Mouse (Mus musculus): ENCODE data around the gene Kctd10.

Kctd10 gene

GRCm38 (mm10) chr5:114380209-114381012, at the start of gene Kctd10, which contains the start of gene Ube3b:
TSS of gene Kctd10 (minus strand) at chr5:114380508.
TSS of gene Ube3b (plus strand) at chr5:114380607.
- peak; percentile 95 for DNase-seq (ENCODE audit: low read depth, low spot score)

- DNase-seq (ENCODE audit: low read depth, low spot score): no peak
Observed at GRCm38 (mm10) chr5:114429781-114430180, 49.5 kb upstream of the Kctd10 start.

GRCm38 (mm10) chr5:114428621-114429020, 48.3 kb upstream of the Kctd10 start:
- no peak for DNase-seq (ENCODE audit: low read depth, low spot score)

GRCm38 (mm10) chr5:114426732-114427131, 46.4 kb upstream of the Kctd10 start:
- DNase-seq (ENCODE audit: low read depth, low spot score): no peak

GRCm38 (mm10) chr5:114423961-114424360, 43.7 kb upstream of the Kctd10 start:
- DNase-seq (ENCODE audit: low read depth, low spot score): no peak

GRCm38 (mm10) chr5:114422591-114422990, 42.3 kb upstream of the Kctd10 start:
- DNase-seq (ENCODE audit: low read depth, low spot score): no peak

- no peak for DNase-seq (ENCODE audit: low read depth, low spot score)
Observed at GRCm38 (mm10) chr5:114421561-114422298, 41.4 kb upstream of the Kctd10 start.

- no peak for DNase-seq (ENCODE audit: low read depth, low spot score)
Observed at GRCm38 (mm10) chr5:114418541-114418940, 38.2 kb upstream of the Kctd10 start.

GRCm38 (mm10) chr5:114416855-114417254, 36.5 kb upstream of the Kctd10 start:
- no peak for DNase-seq (ENCODE audit: low read depth, low spot score)

- no peak for DNase-seq (ENCODE audit: low read depth, low spot score)
Observed at GRCm38 (mm10) chr5:114415606-114416005, 35.3 kb upstream of the Kctd10 start.

- no peak for DNase-seq (ENCODE audit: low read depth, low spot score)
Observed at GRCm38 (mm10) chr5:114413067-114413735, 32.9 kb upstream of the Kctd10 start.

GRCm38 (mm10) chr5:114412361-114412998, 32.2 kb upstream of the Kctd10 start:
- DNase-seq (ENCODE audit: low read depth, low spot score): no peak

- no peak for DNase-seq (ENCODE audit: low read depth, low spot score)
Observed at GRCm38 (mm10) chr5:114410429-114410828, 30.1 kb upstream of the Kctd10 start.

- DNase-seq (ENCODE audit: low read depth, low spot score): no peak
Observed at GRCm38 (mm10) chr5:114408846-114409245, 28.5 kb upstream of the Kctd10 start.

GRCm38 (mm10) chr5:114407810-114408209, 27.5 kb upstream of the Kctd10 start:
- DNase-seq (ENCODE audit: low read depth, low spot score): no peak

GRCm38 (mm10) chr5:114407269-114407668, 27.0 kb upstream of the Kctd10 start:
- DNase-seq (ENCODE audit: low read depth, low spot score): no peak

- DNase-seq (ENCODE audit: low read depth, low spot score): no peak
Observed at GRCm38 (mm10) chr5:114406592-114406991, 26.3 kb upstream of the Kctd10 start.

GRCm38 (mm10) chr5:114393169-114393568, 12.9 kb upstream of the Kctd10 start:
- no peak for DNase-seq (ENCODE audit: low read depth, low spot score)

- DNase-seq (ENCODE audit: low read depth, low spot score): no peak
Observed at GRCm38 (mm10) chr5:114384448-114384847, 4.1 kb upstream of the Kctd10 start.

- peak; percentile 64 for DNase-seq (ENCODE audit: low read depth, low spot score)
Observed at GRCm38 (mm10) chr5:114383184-114383904, 3.0 kb upstream of the Kctd10 start.

GRCm38 (mm10) chr5:114381013-114381351, 674 bp upstream of the Kctd10 start:
- DNase-seq (ENCODE audit: low read depth, low spot score): no peak
